Mouse (Mus musculus): ENCODE data around the gene Cmas. TPM values are rescaled to one million over a fixed set of nuclear protein-coding genes. Genes with fewer than 3 reads are reported as not detected.

The Cmas gene
- total and polyA plus RNA-seq, 3 experiments, result 53.2 to 80.6 (median 76.0) TPM

DNA sequence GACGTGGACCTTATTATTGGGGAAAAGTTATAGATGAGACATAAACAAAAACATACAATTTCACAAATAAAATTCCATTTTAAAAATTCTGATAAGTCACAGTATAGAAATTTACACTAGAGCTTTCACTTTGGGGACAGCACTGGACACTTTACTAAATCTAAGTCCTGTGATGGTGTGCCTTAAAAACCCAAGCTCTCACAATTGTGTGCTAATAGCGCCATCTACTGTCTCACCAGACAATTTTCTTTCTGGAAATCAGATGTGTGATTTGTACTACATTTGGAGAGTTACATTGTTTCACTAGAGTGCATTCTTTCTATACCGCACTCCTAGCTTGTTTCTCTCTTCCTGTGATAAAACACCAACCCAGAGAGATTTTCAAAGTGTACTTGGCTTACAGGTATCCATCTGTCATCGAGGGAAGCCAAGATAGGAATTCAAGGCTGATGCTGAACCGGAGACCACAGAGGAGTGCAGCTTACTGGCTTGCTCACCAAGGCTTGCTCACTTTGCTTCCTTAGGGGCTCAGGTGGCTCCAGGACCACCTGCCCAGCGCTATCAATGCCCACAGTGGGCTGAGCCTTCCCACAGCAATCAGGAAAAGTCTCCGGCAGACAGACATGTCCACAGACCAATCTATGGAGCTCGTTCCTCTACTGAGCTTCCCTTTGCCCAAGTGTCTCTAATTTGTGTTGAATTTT lies 21.0 kb upstream of the Cmas start:
- Histone ChIP-seq H3K36me3 (replicated peaks) (no peaks in the 10 kb centered on the region), H3K4me1 (ENCODE audit: insufficient read depth, low read depth, low read length) (no peaks in the 10 kb centered on the region), H3K27me3 (ENCODE audit: insufficient read depth, low read length) (peaks cover 24% of the 10 kb centered on the region), H3K4me3 (ENCODE audit: low read depth, low read length) (no peak overlapping the region), H3K9me3 (replicated peaks) (no peaks in the 10 kb centered on the region)
- peak; percentile 22 for DNase-seq (ENCODE audit: low spot score)
- ATAC-seq (ENCODE audit: extremely low read depth, insufficient number of reproducible peaks, low FRiP score, poor library complexity, severe bottlenecking), result no peak; the same call in 1 of the 2 replicates
- TF ChIP-seq POLR2AphosphoS5 (IDR thresholded peaks at IDR 0.05; ENCODE audit: insufficient replicate concordance, low read depth, low read length) (no peak), CTCF (IDR thresholded peaks at IDR 0.05; ENCODE audit: low read depth, low read length) (no peak)

- DNase-seq (ENCODE audit: low spot score) (no peak), ATAC-seq (ENCODE audit: extremely low read depth, insufficient number of reproducible peaks, low FRiP score, poor library complexity, severe bottlenecking) (no peak)
- H3K27me3 ChIP-seq (ENCODE audit: insufficient read depth, low read length), result peaks cover 21% of the 10 kb centered on the region
- H3K4me1 ChIP-seq (ENCODE audit: insufficient read depth, low read depth, low read length), result peaks cover 3% of the 10 kb centered on the region; the same call in 1 of the 2 replicates
- H3K36me3 ChIP-seq (replicated peaks), result no peaks in the 10 kb centered on the region
- H3K4me3 ChIP-seq (ENCODE audit: low read depth, low read length), result no peak overlapping the region
- TF ChIP-seq GATA1 (IDR thresholded peaks at IDR 0.05; ENCODE audit: borderline replicate concordance, low read length) (no peak), GATA2 (IDR thresholded peaks at IDR 0.05; ENCODE audit: borderline replicate concordance, low read depth, low read length) (no peak), POLR2AphosphoS5 (IDR thresholded peaks at IDR 0.05; ENCODE audit: insufficient replicate concordance, low read depth, low read length) (no peak), TAL1 (conservative IDR thresholded peaks at IDR 0.05; ENCODE audit: low read depth, low read length) (no peak), CTCF (IDR thresholded peaks at IDR 0.05; ENCODE audit: low read depth, low read length) (no peak)
- no peaks in the 10 kb centered on the region for H3K9me3 ChIP-seq (replicated peaks)
Measured at GRCm38 (mm10) chr6:142738225-142738624, 18.3 kb upstream of the Cmas start.

- TF ChIP-seq GATA2 (IDR thresholded peaks at IDR 0.05; ENCODE audit: borderline replicate concordance, low read depth, low read length) (no peak), CTCF (IDR thresholded peaks at IDR 0.05; ENCODE audit: low read depth, low read length) (no peak)
- ATAC-seq (ENCODE audit: extremely low read depth, insufficient number of reproducible peaks, low FRiP score, poor library complexity, severe bottlenecking) (no peak), DNase-seq (ENCODE audit: low spot score) (no peak)
- peaks cover 21% of the 10 kb centered on the region for H3K27me3 ChIP-seq (ENCODE audit: insufficient read depth, low read length)
- no peaks in the 10 kb centered on the region for H3K36me3 ChIP-seq (replicated peaks)
- H3K9me3 ChIP-seq (replicated peaks), result no peaks in the 10 kb centered on the region
- H3K4me1 ChIP-seq (ENCODE audit: insufficient read depth, low read depth, low read length), result peaks cover 3% of the 10 kb centered on the region; the same call in 1 of the 2 replicates
- no peak overlapping the region for H3K4me3 ChIP-seq (ENCODE audit: low read depth, low read length)
Measured at GRCm38 (mm10) chr6:142738637-142739036, 17.8 kb upstream of the Cmas start.

DNA sequence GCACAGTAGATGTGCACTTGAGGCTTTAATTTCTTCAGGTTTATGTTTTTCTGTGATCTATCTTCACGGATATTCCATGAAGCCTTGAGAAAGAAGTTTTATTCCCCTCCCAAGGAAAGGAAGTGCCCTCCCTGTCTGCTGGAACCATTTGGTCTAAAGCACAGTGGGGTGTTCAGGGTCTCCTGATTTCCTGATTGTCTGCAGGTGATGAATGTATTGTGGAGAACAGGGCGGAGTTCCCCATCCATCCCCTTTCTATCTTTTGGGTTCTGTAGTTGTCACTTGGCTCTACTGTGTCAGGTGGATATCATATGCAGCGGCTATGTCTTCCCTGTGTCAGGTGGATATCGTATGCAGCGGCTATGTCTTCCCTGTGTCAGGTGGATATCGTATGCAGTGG lies 14.7 kb upstream of the Cmas start:
- TF ChIP-seq GATA2 (IDR thresholded peaks at IDR 0.05; ENCODE audit: borderline replicate concordance, low read depth, low read length) (no peak), POLR2AphosphoS5 (IDR thresholded peaks at IDR 0.05; ENCODE audit: insufficient replicate concordance, low read depth, low read length) (no peak), GATA1 (IDR thresholded peaks at IDR 0.05; ENCODE audit: borderline replicate concordance, low read length) (no peak), TAL1 (conservative IDR thresholded peaks at IDR 0.05; ENCODE audit: low read depth, low read length) (no peak), CTCF (IDR thresholded peaks at IDR 0.05; ENCODE audit: low read depth, low read length) (no peak)
- Histone ChIP-seq H3K9me3 (replicated peaks) (peaks cover 3% of the 10 kb centered on the region), H3K27me3 (ENCODE audit: insufficient read depth, low read length) (peaks cover 19% of the 10 kb centered on the region), H3K4me3 (ENCODE audit: low read depth, low read length) (no peak overlapping the region), H3K4me1 (ENCODE audit: insufficient read depth, low read depth, low read length) (peaks cover 5% of the 10 kb centered on the region; the same call in 1 of the 2 replicates), H3K36me3 (replicated peaks) (no peaks in the 10 kb centered on the region)
- no peak for ATAC-seq (ENCODE audit: extremely low read depth, insufficient number of reproducible peaks, low FRiP score, poor library complexity, severe bottlenecking)
- DNase-seq (ENCODE audit: low spot score), result no peak

GRCm38 (mm10) chr6:142743193-142743592 lies 13.3 kb upstream of the Cmas start:
- DNase-seq (ENCODE audit: low spot score), result no peak
- ATAC-seq (ENCODE audit: extremely low read depth, insufficient number of reproducible peaks, low FRiP score, poor library complexity, severe bottlenecking), result no peak
- peaks cover 16% of the 10 kb centered on the region for H3K27me3 ChIP-seq (ENCODE audit: insufficient read depth, low read length)
- TF ChIP-seq POLR2AphosphoS5 (IDR thresholded peaks at IDR 0.05; ENCODE audit: insufficient replicate concordance, low read depth, low read length), result no peak
- H3K4me3 ChIP-seq (ENCODE audit: low read depth, low read length), result no peak overlapping the region
- H3K4me1 ChIP-seq (ENCODE audit: insufficient read depth, low read depth, low read length), result peaks cover 16% of the 10 kb centered on the region
- peaks cover 3% of the 10 kb centered on the region for H3K9me3 ChIP-seq (replicated peaks)
- no peaks in the 10 kb centered on the region for H3K36me3 ChIP-seq (replicated peaks)

DNA sequence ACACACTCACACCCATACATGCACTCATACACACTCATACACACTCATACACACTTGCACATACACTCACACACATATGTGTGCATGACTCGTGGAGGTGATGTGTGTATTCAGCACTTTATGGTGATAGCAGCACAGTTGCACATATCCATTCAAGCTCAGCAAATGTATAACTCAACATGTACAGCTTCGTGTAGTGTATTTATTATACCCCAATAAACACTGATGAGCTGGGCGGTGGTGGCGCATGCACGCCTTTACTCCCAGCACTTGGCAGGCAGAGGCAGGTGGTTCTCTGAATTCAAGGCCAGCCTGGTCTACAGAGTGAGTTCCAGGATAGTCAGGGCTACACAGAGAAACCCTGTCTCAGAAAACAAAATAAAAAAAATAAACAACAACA lies 11.0 kb upstream of the Cmas start:
- DNase-seq (ENCODE audit: low spot score) (no peak), ATAC-seq (ENCODE audit: extremely low read depth, insufficient number of reproducible peaks, low FRiP score, poor library complexity, severe bottlenecking) (no peak)
- Histone ChIP-seq H3K27me3 (ENCODE audit: insufficient read depth, low read length) (peaks cover 6% of the 10 kb centered on the region; the same call in 1 of the 2 replicates), H3K36me3 (replicated peaks) (no peaks in the 10 kb centered on the region), H3K4me3 (ENCODE audit: low read depth, low read length) (no peak overlapping the region), H3K4me1 (ENCODE audit: insufficient read depth, low read depth, low read length) (peaks cover 25% of the 10 kb centered on the region), H3K9me3 (replicated peaks) (peaks cover 3% of the 10 kb centered on the region)
- TF ChIP-seq CTCF (IDR thresholded peaks at IDR 0.05; ENCODE audit: low read depth, low read length) (no peak), POLR2AphosphoS5 (IDR thresholded peaks at IDR 0.05; ENCODE audit: insufficient replicate concordance, low read depth, low read length) (no peak), GATA1 (IDR thresholded peaks at IDR 0.05; ENCODE audit: borderline replicate concordance, low read length) (no peak), GATA2 (IDR thresholded peaks at IDR 0.05; ENCODE audit: borderline replicate concordance, low read depth, low read length) (no peak), TAL1 (conservative IDR thresholded peaks at IDR 0.05; ENCODE audit: low read depth, low read length) (no peak)

- DNase-seq (ENCODE audit: low spot score) (no peak), ATAC-seq (ENCODE audit: extremely low read depth, insufficient number of reproducible peaks, low FRiP score, poor library complexity, severe bottlenecking) (no peak)
- Histone ChIP-seq H3K4me3 (ENCODE audit: low read depth, low read length) (no peak overlapping the region), H3K4me1 (ENCODE audit: insufficient read depth, low read depth, low read length) (peaks cover 30% of the 10 kb centered on the region), H3K36me3 (replicated peaks) (no peaks in the 10 kb centered on the region), H3K27me3 (ENCODE audit: insufficient read depth, low read length) (0 out of 2 replicates have a peak, but pooled peaks cover 5% of the 10 kb centered on the region), H3K9me3 (replicated peaks) (peaks cover 3% of the 10 kb centered on the region)
- TF ChIP-seq GATA1 (IDR thresholded peaks at IDR 0.05; ENCODE audit: borderline replicate concordance, low read length) (no peak), TAL1 (conservative IDR thresholded peaks at IDR 0.05; ENCODE audit: low read depth, low read length) (no peak), CTCF (IDR thresholded peaks at IDR 0.05; ENCODE audit: low read depth, low read length) (no peak), POLR2AphosphoS5 (IDR thresholded peaks at IDR 0.05; ENCODE audit: insufficient replicate concordance, low read depth, low read length) (no peak), GATA2 (IDR thresholded peaks at IDR 0.05; ENCODE audit: borderline replicate concordance, low read depth, low read length) (no peak)
Measured at GRCm38 (mm10) chr6:142746765-142747164, 9.7 kb upstream of the Cmas start.

Data from G1E (cell line).